Mouse (Mus musculus) cerebellum, adult 11 months (tissue): ENCODE measurements around the gene Thada.
"Not testable (repeated sequence)": the region's sequence is repeated elsewhere in the genome, so short reads cannot be mapped to it uniquely, and the experiment has no call there.

Source experiments
- DNase-seq: peaks from one replicate; pipeline ENCODE4 v3.0.0; 2022

Thada gene

DNA sequence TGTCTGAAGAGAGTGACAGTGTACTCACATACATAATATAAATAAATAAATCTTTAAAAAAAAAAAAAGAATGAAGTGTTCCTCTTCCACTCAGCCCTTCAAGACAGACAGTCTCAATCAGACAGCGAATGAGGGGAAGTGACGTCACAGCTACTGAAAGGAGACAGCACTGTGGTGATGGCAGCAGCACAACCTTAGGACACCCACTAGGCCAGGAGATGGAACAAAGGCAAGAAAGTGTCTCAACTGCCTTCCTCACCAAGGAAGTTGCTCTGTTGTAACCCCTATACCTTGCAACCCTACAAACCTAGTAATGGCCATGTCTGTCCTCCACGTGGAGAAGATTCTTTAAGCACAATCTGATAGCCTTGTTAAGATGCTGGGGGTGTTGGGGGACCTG, 125.4 kb downstream of the Thada start:
- DNase-seq, result no peak

DNA sequence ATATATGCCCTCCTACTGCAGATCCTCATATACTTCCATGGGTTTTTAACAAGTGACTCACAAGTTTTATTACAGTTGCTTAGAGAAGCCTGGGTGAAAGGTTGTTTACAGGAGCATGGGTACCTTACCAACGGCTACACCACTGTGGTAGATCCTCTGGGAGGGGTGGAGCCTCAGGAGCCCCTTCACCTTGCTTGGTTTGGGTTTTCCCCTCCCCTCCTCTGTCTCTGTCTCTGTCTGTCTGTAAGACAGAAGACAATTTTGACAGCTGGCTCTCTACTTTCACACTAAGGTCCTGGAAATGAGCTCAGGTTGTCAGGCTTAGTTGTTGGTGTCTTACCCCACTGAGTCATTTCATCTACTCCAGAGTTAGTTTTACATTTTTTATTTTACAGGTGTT, 130.0 kb downstream of the Thada start:
- DNase-seq, result no peak

DNA sequence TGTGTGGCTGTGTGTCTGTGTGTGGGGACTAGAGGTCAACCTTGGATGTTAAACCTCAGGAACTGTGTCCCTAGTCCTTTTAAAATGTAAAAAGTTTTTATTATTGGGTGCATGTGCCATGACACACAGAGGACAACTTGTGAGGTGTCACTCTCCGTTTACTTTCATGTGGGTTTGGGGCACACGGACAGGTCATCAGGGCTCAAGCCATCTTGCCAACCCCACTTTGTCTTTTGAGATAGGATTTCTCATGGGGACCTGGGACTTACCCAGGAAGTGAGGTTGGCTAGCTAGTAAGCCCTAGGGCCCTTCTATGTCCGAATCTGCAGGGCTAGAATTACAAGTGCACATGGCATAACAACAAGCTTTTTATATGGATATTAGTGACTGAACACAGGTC, 130.9 kb downstream of the Thada start:
- no peak for DNase-seq

DNA sequence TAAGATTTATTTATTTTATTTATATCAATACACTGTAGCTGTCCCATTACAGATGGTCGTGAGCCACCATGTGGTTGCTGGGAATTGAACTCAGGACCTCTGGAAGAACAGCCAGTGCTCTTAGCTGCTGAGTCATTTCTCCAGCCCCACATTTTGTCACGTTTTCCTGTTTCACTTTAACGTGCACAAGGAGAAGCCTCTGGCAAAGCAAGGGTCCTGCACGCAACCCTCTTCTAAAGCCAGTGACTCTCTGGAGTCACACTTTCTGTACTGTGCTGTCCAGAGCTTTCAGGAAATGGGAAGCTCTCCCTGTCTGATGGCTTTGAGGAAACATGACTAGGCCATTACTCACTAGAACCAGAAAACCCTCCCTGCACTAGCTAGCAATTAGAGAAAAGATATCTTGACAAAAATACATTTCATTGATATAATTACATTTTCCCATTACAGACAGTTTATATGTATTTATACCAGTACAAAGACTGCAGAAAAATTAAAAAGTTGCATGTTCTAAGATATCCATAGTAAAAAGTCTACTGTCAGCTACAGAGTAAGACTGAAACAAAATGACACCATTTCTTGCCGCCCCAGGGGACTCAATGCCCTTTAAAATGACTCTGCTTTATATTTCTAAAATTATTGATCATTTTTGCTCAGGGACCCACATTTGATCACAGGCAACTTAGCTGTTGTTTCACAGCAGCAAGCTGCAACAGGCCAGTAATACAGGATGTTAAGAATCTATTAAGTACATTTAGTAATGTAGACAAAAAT, 131.6 kb downstream of the Thada start:
- DNase-seq, result no peak

DNA sequence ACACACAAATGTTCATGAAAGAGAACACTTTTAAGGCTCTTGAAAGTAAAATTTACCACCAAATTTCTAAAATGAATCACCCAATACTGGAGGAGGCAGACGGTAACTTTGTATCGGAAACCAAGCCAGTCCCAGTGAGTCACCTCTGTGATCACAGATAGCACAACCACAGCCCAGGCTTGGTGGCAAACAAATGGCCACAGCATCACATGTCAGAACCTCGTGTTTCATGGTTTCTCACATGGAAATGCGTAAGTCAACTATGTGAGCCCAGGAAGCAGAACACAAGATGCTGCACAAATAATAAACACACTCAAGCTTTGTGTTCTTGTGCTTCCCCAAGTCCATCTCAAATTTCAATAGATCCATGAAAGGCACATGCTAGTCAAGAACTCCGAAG, 133.1 kb downstream of the Thada start:
- no peak for DNase-seq

DNA sequence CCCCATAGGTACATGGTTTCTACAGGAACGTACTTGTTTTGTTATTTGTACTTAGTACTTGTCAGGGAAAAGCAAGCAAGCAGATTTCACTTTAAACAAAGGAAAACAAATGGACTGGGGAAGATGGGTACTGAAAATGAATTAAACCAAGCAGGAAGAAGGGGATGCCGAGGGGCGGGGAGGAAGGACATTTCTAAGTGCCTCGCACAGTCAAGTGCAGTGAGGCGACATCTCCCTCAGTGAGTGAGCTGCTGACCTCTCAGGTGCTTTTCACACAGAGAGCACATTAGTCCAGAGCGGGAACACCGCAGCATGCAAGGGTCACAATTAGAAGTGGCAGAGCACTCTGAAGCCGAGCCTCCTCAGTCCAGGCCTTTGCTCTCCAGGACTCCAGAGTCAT, 135.0 kb downstream of the Thada start:
- DNase-seq, result no peak

DNA sequence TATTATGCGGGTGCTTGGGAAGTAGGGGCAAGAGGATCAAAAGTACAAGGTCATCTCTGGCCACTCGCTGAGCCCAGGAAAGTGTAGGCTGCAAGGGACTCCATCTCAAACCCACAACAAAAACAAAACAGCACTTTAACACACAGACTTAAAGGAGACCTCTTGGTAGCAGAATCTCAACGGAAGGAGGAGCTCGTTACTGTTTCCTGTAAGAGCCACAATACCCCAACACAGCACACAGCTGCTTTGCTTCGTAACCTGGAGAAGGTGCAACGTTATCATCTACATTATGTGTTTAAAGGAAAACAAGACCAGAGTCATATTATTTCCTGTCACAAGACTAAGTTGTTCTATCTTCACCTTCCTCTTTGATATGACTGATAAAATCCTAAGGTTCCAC, 135.5 kb downstream of the Thada start:
- DNase-seq, result no peak

DNA sequence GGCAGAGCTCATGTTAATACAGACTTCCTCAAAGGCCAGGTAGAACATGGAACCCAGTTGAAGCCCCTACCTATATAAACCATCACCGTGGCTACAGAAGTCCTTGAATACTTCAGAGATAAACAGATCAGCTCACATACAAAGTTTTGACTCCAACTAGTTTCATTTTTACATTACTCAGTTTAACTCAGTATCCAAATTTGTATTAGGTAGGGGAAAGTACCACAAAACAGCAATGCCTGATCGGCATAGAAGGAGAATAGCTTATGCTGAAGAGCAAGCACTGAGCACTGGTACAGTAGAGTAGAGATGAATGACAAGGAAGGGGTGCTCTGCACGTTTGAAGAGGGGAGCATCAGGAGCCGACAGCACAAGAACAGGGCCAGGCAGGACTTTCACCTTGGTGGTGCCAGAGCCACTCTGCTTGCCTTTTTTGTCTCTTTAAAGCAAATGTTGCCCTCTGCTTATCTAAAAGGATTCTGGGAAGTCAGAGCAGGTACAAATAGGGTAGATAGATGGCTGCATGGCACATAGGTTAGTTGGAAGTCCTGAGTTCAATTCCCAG, 136.0 kb downstream of the Thada start:
- DNase-seq, result no peak

DNA sequence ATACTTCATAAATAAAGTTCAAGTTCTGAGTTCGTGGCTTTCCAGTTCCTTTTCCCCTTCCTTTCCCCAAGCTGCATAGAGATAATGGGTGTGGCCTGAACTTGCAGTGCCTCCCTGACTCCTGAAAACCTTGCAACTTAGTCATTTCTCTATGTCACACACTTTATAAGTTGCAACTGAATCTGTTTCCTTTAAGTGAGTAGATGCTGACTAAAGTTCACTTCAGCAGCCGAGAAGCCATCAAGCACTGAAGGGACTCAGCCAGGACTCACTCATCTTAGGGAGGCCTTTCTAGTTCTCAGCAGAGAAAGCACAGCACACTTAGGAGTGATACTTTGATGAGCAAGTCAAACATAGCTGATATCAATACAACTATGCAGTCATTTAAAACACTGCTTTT, 137.5 kb downstream of the Thada start:
- no peak for DNase-seq

DNA sequence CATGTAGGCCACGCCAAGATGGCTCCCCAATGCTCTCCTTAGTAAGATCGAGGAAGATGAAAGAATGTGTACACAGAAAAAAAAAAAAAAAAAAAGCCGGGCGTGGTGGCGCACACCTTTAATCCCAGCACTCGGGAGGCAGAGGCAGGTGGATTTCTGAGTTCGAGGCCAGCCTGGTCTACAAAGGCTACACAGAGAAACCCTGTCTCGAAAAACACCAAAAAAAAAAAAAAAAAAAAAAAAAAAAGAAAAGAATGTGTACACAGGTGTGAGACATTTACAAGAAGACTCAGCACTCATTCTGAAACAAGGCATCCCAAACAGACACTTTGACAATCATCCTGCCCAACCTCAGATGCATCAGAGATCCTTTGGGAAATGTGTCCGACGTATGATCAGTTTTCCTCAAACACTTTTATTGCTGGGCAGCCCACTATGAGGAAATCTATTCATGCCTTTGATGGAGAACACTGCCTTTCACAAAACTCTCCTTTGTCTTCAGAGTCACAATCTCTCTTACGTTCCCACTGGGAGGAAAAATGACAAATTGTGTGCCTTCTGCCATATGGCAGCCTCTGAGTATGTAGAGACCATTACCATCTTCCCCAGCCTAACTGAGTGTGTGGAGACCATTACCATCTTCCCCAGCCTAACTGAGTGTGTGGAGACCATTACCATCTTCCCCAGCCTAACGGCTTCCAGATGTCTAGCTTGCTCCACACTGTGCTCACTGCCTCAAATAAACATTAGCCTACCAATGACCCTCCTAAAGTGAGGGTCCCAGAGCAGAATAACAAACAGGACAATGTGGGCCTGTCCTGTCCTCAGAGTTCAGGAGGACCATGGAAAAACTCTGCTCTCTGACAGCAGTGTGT, 138.7 kb downstream of the Thada start:
- DNase-seq, result no peak

DNA sequence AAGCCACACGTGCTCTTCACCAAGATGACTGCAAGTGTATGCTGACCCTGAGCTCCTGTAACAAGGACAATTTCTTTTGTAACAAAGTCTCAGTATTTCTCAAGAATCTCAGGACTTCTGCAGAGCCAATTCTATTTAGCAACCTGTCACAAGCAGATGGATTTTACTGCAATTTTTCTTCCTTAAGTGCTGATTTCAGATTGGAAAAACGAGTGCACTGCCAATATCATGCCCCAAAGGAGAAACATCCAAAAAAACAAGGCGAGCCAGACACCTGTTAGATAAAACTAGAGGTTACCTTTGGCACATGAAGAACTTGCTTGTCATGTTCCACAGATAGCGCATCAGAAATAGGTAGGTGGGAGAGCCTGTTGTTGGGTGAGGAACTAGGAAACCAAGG, 143.8 kb downstream of the Thada start:
- no peak for DNase-seq

DNA sequence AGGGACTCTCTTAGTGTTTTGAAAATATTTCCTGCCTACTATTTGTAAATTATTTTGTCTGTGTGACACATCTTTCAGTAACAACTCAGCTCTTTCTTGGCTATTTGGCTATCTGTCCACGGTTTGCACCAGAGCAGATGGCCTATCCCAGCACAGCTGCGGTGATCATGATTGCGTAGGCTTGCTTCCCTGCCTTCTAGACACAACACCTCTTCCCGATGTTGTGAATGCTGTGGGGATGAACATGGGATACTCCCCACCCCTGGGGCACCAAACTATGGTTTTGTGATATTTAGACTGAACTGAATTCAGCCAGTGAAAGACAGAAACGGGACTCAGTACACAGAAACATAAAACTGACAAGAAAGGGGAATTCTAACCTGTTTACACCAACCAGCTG, 144.7 kb downstream of the Thada start:
- no peak for DNase-seq

DNA sequence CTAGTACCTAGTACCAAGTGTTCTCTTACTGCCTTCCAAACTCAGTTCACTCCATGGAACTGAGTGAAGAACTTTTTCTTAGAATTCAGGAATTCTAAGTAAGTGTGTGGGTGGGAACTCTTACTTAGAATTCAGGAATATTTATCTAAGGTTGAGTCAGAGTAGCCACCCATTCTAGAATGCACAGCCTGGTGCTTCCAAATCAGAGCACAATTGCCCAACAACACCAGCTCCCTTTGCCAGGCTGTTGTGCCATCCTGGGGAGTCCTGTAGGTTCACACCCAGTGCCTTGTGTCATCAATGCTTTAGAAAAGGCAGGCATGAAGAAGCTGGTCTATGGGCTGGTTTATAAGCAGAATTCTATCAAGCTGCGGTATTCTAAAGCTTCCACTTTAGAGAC, 145.4 kb downstream of the Thada start:
- DNase-seq, result no peak

DNA sequence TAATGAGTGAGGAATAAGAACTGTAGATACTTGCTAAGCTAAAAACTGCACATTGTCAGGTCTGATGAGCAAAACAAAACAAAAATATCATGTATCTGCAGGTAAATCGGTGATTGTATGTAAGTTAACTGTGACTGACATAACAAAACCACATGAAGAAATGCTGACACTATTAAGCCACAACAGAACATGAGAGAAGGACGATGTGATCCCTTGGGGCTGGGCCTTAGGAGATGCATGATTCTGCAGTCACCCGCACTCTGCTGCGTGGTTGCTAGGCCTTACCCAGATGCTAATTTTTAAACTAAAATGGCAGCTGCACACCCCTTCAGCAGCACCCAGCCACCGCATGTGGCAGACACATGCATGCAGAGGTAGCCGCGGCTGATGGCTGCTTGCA, 151.7 kb downstream of the Thada start:
- no peak for DNase-seq

DNA sequence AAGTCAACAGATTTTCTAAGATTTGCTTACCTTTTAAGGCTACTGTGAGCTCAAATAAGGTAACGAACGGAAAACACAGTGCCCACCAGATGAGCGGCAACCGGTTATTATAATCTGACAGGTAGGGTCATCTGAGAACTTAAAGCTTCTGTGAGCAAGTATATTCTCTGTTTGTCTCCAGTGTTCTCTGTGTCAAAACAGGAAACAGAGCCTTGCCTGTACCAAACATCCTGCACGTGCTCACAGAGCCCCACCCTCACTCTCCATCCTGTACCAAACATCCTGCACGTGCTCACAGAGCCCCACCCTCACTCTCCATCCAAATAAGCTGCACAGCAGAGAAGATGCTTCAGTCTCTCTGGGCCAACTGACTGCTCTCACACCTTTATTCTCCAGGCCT, 152.5 kb downstream of the Thada start:
- no peak for DNase-seq

DNA sequence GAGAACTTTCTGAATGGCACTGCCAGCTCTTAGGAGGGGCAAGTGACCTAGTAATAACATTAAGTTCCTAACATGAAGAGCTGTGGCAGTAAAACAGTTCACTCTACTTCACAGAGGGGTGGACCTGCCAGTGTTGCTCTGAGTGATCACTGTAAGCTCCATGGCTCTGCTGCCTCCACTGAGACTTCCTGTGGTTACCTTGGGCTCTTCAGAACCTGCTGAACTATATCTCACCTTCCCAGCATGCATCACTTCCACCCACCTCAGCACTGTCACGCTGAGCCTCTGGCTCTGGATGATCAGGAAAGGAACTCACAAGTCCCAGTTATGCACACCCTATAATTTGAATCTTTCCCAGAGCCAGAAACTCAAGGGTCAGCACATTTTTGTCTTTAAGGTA, 159.9 kb downstream of the Thada start:
- DNase-seq, result no peak

DNA sequence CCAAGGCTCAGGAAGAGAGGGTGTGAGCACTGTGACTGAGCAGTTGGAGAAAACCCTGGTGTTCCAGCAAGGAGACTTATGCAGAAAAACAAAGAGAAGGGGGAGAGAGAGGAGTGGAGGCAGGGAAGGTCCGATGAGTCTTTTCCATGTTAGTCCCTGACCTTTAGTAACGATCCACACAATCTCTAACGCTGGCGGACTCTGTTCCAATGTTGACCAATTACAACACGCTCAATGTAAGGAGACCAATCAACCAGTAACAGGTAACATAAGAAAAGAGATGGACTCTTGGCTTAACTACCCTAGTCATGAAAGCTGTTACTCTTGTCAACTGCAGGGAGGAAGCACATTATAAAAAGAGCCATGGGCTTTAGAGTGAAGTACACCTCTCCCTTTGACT, 160.9 kb downstream of the Thada start:
- no peak for DNase-seq

DNA sequence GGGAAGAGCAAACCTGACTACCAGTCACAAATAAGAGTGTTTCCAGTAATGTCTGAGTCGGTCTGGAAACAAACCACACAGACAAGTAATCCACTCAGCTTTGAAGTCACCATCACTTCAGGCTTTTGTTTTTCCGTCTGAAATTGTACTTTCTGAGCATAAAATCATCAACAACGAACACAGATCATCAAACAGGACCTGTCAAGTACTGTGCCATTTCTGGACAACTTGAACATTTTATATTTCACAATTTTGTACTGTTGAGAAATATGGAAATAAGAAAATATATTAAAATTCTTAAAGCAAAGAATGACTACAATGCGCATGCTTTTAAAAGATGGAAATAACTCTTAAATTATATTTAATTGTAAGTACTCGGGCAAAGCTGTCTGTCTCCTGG, 161.9 kb downstream of the Thada start:
- DNase-seq, result no peak

DNA sequence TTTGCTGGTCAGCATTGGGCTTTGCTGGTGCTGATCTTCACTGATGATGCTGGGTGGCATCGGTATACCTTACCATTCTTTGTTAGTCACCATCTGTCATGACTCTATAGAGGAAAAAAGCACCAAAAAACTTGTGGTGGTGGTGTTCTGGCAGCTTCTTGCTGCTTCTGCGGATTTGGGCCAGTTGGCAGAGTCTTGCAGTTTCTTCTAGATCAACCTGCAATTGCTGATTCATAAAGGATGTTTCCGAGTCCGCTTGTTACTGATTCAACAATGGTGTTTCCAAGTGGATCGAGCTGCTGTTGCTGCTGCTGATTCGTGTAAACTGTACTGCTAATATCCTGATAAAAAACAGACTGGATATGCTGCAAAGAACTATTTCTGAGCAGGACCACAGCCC, 168.0 kb downstream of the Thada start:
- no peak for DNase-seq

DNA sequence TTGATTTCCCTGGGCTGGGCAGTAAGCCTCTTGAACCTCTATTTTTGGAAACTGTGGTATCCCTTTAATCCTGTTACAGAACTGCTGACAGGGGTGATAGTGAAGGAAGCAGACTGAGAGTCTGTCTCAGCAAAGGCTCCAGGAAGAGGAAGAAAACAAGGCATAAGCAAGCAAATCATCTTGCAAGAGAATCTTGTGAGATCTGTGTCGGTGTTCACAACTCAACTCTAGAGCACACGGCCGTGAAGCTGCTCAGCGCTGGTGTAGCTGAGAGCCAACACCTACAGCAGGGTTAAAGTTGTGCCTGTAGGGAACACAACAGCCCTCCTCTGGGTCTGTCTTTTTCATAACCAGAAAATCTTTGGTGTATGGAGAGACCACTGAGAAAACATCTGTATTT, 172.8 kb downstream of the Thada start:
- DNase-seq, result no peak

DNA sequence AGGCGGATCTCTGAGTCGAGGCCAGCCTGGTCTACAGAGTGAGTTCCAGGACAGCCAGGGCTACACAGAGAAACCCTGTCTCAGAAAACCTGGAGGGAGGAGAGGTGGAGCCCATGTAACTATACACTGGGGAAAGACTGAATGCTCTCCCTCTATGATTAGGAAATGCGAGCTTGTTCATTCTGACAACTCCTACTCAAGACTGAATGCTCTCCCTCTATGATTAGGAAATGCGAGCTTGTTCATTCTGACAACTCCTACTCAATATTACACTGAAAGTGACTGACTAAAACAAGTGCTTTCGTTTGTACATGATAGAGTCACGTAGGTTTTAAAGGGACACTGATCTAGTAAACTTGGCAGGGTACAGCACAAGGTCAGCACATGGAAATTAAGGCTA, 174.8 kb downstream of the Thada start:
- not testable (repeated sequence) for DNase-seq

DNA sequence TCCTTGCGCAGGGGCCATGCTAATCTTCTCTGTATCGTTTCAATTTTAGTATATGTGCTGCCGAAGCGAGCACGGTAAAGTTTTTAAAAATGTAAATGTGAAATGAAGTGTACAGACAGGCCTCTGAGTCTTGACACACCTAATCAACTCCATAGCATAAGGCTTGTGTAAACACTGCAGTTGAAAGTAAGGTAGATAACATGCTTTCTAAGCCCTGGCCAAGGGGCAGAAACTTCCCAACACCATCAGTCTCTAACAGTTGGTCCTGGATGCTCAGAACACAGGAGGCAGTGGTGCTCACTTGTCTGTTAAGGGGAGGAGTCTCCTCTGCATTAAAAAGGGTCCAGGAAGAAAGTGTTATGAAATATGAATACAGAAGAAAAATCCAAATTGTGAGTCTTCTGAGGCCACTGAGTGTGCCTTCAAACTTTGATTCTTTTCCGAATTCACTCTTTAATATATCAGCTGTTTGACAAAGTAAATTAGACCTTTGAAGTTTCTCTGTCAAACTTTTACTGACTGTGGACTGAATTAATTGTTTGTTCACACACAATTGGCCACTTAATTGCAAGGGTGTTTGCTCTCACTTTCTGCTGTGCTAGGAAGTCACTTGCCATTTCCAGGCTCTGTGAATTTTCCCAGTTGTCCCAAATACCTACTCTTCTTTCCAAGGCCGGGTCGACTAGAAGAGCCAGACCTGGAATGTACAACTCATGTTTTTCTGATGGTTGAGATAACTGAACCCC, 178.2 kb downstream of the Thada start:
- no peak for DNase-seq

DNA sequence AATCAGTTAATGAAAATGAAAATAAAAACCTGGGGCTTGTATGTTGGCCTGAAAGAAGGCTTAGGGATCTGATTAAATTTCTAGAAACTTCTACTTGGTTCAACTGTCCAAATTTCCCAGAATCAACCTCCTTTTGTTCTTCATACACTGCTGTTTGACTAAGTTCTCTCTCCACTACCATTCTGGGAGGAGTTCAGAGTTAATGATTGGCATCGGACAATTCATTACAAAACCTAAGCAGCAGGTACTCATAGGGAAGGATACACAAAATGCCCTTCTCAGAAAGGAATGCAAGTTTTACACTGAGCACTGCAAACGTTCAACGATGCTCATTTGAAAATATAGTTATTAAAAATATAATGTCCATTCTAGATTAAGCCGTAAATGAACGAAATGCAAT, 179.5 kb downstream of the Thada start:
- DNase-seq, result no peak
